In genomic region chr1:106230313-106230712, GRCm38 (mm10) we compare ENCODE assay signal across 15 mouse cellular contexts. TPM values are rescaled to one million over a fixed set of nuclear protein-coding genes. Genes with fewer than 3 reads are reported as not detected.
DNase-seq lines count a peak whose midpoint lies in the region; ATAC-seq and TF ChIP-seq lines count a peak whose summit lies in the region.
"Had no signal": no experiment of that assay in that cellular context is flagged by ENCODE, and none has a peak within 500 bp of the region (broad histone marks: within the 10 kb centered on the region; RNA-seq: fewer than 3 reads in every experiment).

No protein-coding gene starts in this region.

- peaks cover 10% of the 10 kb centered on the region for H3K4me1 ChIP-seq in kidney, adult 2 months (ENCODE audit: control insufficient read depth, insufficient read depth, low read length)
- no peaks in the 10 kb centered on the region for H3K4me1 ChIP-seq in kidney, embryonic 16.5 days (ENCODE audit: insufficient read depth, low read length)
- no peaks in the 10 kb centered on the region; the same call in 1 of the 2 replicates for H3K4me1 ChIP-seq in midbrain, embryonic 16.5 days (ENCODE audit: control insufficient read depth, insufficient read depth, low read length)
- H3K4me1 ChIP-seq: embryonic facial prominence, embryonic 13.5 days; limb, embryonic 12.5 days; liver, embryonic 13.5 days; stomach, embryonic 15.5 days had no signal

- no peak for TF ChIP-seq POLR2A in kidney, adult 2 months (IDR thresholded peaks at IDR 0.05; ENCODE audit: low read depth, low read length)

- no peak for DNase-seq in gastrocnemius, adult 2 months
- no peak for DNase-seq in gastrocnemius, postnatal 36 days
- peak; percentile 52 for DNase-seq in kidney, adult 2 months
- peak; percentile 25 to 48 for DNase-seq in urinary bladder, postnatal 36 days (ENCODE audit: low spot score in 2 of 2)
- no peak for DNase-seq in urinary bladder, postnatal 10 days (ENCODE audit: low spot score)
- DNase-seq: forebrain, postnatal 0 days; liver, embryonic 13.5 days had no signal

- WGBS in kidney, adult 2 months: 39% methylated on average over 3 of the region's 3 CpGs
- 91% methylated on average over 3 of the region's 3 CpGs for WGBS in kidney, embryonic 16.5 days
- WGBS in midbrain, embryonic 16.5 days: 92% methylated on average over 3 of the region's 3 CpGs

- intact Hi-C loops in gastrocnemius, adult 2 months (cut with DNase I): no loop called here
- intact Hi-C loops in gastrocnemius, postnatal 36 days (cut with DNase I): no loop called here

- H3K4me2 ChIP-seq in kidney, embryonic 16.5 days (replicated peaks; ENCODE audit: low read depth, low read length): no peak overlapping the region
- H3K4me2 ChIP-seq in midbrain, embryonic 16.5 days (ENCODE audit: low read length): no peak overlapping the region
- H3K4me2 ChIP-seq: embryonic facial prominence, embryonic 13.5 days; hindbrain, embryonic 13.5 days; limb, embryonic 12.5 days; liver, embryonic 13.5 days; midbrain, embryonic 11.5 days; neural tube, embryonic 13.5 days; stomach, embryonic 15.5 days had no signal

- no peak for TF ChIP-seq CTCF in gastrocnemius, adult 2 months (IDR thresholded peaks at IDR 0.05)
- TF ChIP-seq CTCF in kidney, adult 2 months (conservative IDR thresholded peaks at IDR 0.05; ENCODE audit: insufficient read depth, insufficient read length, low read depth, low read length): no peak

- ATAC-seq in kidney, embryonic 16.5 days (ENCODE audit: low FRiP score, low TSS enrichment): no peak
- no peak for ATAC-seq in midbrain, embryonic 16.5 days
- ATAC-seq: forebrain, postnatal 0 days had no signal

- H3K4me3 ChIP-seq in gastrocnemius, adult 2 months: no peak overlapping the region
- no peak overlapping the region for H3K4me3 ChIP-seq in kidney, adult 2 months (ENCODE audit: insufficient read depth, low read depth, low read length)
- H3K4me3 ChIP-seq in kidney, embryonic 16.5 days (ENCODE audit: low read length): no peak overlapping the region
- no peak overlapping the region for H3K4me3 ChIP-seq in midbrain, embryonic 16.5 days (ENCODE audit: low read depth, low read length)
- H3K4me3 ChIP-seq: embryonic facial prominence, embryonic 13.5 days; hindbrain, embryonic 13.5 days; limb, embryonic 12.5 days; liver, embryonic 13.5 days; neural tube, embryonic 13.5 days; stomach, embryonic 15.5 days had no signal

- no peak overlapping the region for H3K9ac ChIP-seq in kidney, embryonic 16.5 days (replicated peaks; ENCODE audit: low read length)
- H3K9ac ChIP-seq in midbrain, embryonic 16.5 days (ENCODE audit: low read depth, low read length): no peak overlapping the region
- H3K9ac ChIP-seq: embryonic facial prominence, embryonic 13.5 days; forebrain, postnatal 0 days; hindbrain, embryonic 13.5 days; limb, embryonic 12.5 days; liver, embryonic 13.5 days; neural tube, embryonic 13.5 days; stomach, embryonic 15.5 days had no signal

- no peaks in the 10 kb centered on the region for H3K36me3 ChIP-seq in kidney, adult 2 months (ENCODE audit: control insufficient read depth, insufficient read depth, low read length)
- no peaks in the 10 kb centered on the region for H3K36me3 ChIP-seq in kidney, embryonic 16.5 days (ENCODE audit: insufficient read depth, low read length)
- no peaks in the 10 kb centered on the region for H3K36me3 ChIP-seq in midbrain, embryonic 16.5 days (ENCODE audit: control insufficient read depth, insufficient read depth, low read length)
- H3K36me3 ChIP-seq: embryonic facial prominence, embryonic 13.5 days; hindbrain, embryonic 13.5 days; limb, embryonic 12.5 days; liver, embryonic 13.5 days; neural tube, embryonic 13.5 days; stomach, embryonic 15.5 days had no signal

- peak overlapping the region; percentile 36 for H3K27ac ChIP-seq in gastrocnemius, adult 2 months
- H3K27ac ChIP-seq in kidney, adult 2 months (ENCODE audit: insufficient read depth, low read depth, low read length): no peak overlapping the region
- no peak overlapping the region for H3K27ac ChIP-seq in kidney, embryonic 16.5 days (ENCODE audit: low read length)
- H3K27ac ChIP-seq in midbrain, embryonic 16.5 days (ENCODE audit: low read length): no peak overlapping the region
- H3K27ac ChIP-seq: embryonic facial prominence, embryonic 13.5 days; hindbrain, embryonic 13.5 days; limb, embryonic 12.5 days; liver, embryonic 13.5 days; neural tube, embryonic 13.5 days; stomach, embryonic 15.5 days had no signal

- H3K9me3 ChIP-seq in kidney, embryonic 16.5 days (ENCODE audit: low read length): no peaks in the 10 kb centered on the region
- H3K9me3 ChIP-seq in midbrain, embryonic 16.5 days (replicated peaks; ENCODE audit: control insufficient read depth, low read length, poor library complexity, severe bottlenecking): no peaks in the 10 kb centered on the region
- H3K9me3 ChIP-seq: embryonic facial prominence, embryonic 13.5 days; hindbrain, embryonic 13.5 days; limb, embryonic 12.5 days; liver, embryonic 13.5 days; neural tube, embryonic 13.5 days; stomach, embryonic 15.5 days had no signal

- H3K27me3 ChIP-seq in kidney, adult 2 months (replicated peaks; ENCODE audit: control insufficient read depth, insufficient read depth, low read length): no peaks in the 10 kb centered on the region
- H3K27me3 ChIP-seq in kidney, embryonic 16.5 days (ENCODE audit: insufficient read depth, low read length): no peaks in the 10 kb centered on the region
- no peaks in the 10 kb centered on the region for H3K27me3 ChIP-seq in midbrain, embryonic 16.5 days (ENCODE audit: control insufficient read depth, insufficient read depth, low read depth, low read length)
- H3K27me3 ChIP-seq: embryonic facial prominence, embryonic 13.5 days; hindbrain, embryonic 13.5 days; limb, embryonic 12.5 days; liver, embryonic 13.5 days; neural tube, embryonic 13.5 days; stomach, embryonic 15.5 days had no signal

RNA-seq across cellular contexts. Expression of gene Phlpp1, which starts 58.8 kb away (rescaled TPM):
- total RNA-seq in gastrocnemius, adult 2 months (2021): 1 to 10 TPM; 8.1 to 9.0 TPM
- 1 to 10 TPM; 6.3 to 6.9 TPM for total RNA-seq in gastrocnemius, postnatal 36 days (2021)
- 10.2 and 12.0 TPM in 2 replicates for polyA plus RNA-seq in kidney, adult 2 months (2012; rRNA removed)
- 3.0 and 3.4 TPM in 2 replicates for polyA plus RNA-seq in kidney, embryonic 16.5 days (2015; fragmentation: Nextera tagmentation; extraction: Ambion mirVana)
- polyA plus RNA-seq in midbrain, embryonic 16.5 days (2015; fragmentation: Nextera tagmentation; extraction: Ambion mirVana): 7.1 TPM in 2 replicates

Comparison
In these comparisons a context has a peak if more than half of its experiments do, and no peak if none do; other contexts are left out.
1. DNase-seq: peak in kidney, adult 2 months (single experiment) and urinary bladder, postnatal 36 days (2 of 2); none in gastrocnemius, adult 2 months (single experiment), gastrocnemius, postnatal 36 days (0 of 2) and urinary bladder, postnatal 10 days (single experiment).